Mouse (Mus musculus): ENCODE data around the gene Tcf23. TPM values are rescaled to one million over a fixed set of nuclear protein-coding genes. Genes with fewer than 3 reads are reported as not detected.

Gene Tcf23
- polyA plus RNA-seq (2016; fragmentation: Nextera tagmentation; extraction: Ambion mirVana), result 0.11 and 0.17 TPM in 2 replicates

- no peaks in the 10 kb centered on the region for H3K4me1 ChIP-seq
- H3K36me3 ChIP-seq, result no peaks in the 10 kb centered on the region
- WGBS, result 62% methylated on average over 8 of the region's 8 CpGs
- no peak within 1 kb of the TSS for H3K4me3 ChIP-seq
- DNase-seq (ENCODE audit: low spot score), result no peak
- no peak within 1 kb of the TSS for H3K27ac ChIP-seq
- no peaks in the 10 kb centered on the region for H3K9me3 ChIP-seq
- H3K27me3 ChIP-seq (ENCODE audit: insufficient read depth, poor library complexity, severe bottlenecking), result peaks cover 42% of the 10 kb centered on the region; the same call in 1 of the 2 replicates
These were observed at the start of gene Tcf23 for GRCm38 (mm10) chr5:30968416-30968815. Gene Tcf23 (plus strand): TSS chr5:30968662.

- H3K27ac ChIP-seq, result no peak overlapping the region
- peaks cover 80% of the 10 kb centered on the region for H3K4me1 ChIP-seq
- H3K4me3 ChIP-seq, result no peak overlapping the region
- 81% methylated on average over 8 of the region's 8 CpGs for WGBS
- H3K27me3 ChIP-seq (ENCODE audit: insufficient read depth, poor library complexity, severe bottlenecking), result no peaks in the 10 kb centered on the region
- no peaks in the 10 kb centered on the region for H3K9me3 ChIP-seq
- DNase-seq (ENCODE audit: low spot score), result no peak
- peaks cover 42% of the 10 kb centered on the region for H3K36me3 ChIP-seq
These were observed 49.8 kb upstream of the Tcf23 start for GRCm38 (mm10) chr5:30918691-30919090.

GRCm38 (mm10) chr5:30919831-30920614 lies 48.4 kb upstream of the Tcf23 start:
- DNase-seq (ENCODE audit: low spot score), result no peak
- peaks cover 73% of the 10 kb centered on the region for H3K4me1 ChIP-seq
- no peak overlapping the region for H3K4me3 ChIP-seq
- H3K27me3 ChIP-seq (ENCODE audit: insufficient read depth, poor library complexity, severe bottlenecking), result peaks cover 7% of the 10 kb centered on the region; the same call in 1 of the 2 replicates
- no peaks in the 10 kb centered on the region for H3K9me3 ChIP-seq
- 0 out of 2 replicates have a peak overlapping the region, but pooled peaks have one; percentile 88 for H3K27ac ChIP-seq
- H3K36me3 ChIP-seq, result peaks cover 42% of the 10 kb centered on the region
- WGBS, result 73% methylated on average over 11 of the region's 11 CpGs

GRCm38 (mm10) chr5:30920621-30921020 lies 47.8 kb upstream of the Tcf23 start:
- Histone ChIP-seq H3K36me3 (peaks cover 42% of the 10 kb centered on the region), H3K27ac (0 out of 2 replicates have a peak overlapping the region, but pooled peaks have one; percentile 88), H3K4me1 (peaks cover 67% of the 10 kb centered on the region), H3K4me3 (peak overlapping the region; percentile 67), H3K9me3 (no peaks in the 10 kb centered on the region), H3K27me3 (ENCODE audit: insufficient read depth, poor library complexity, severe bottlenecking) (peaks cover 8% of the 10 kb centered on the region; the same call in 1 of the 2 replicates)
- DNase-seq (ENCODE audit: low spot score), result no peak
- 65% methylated on average over 19 of the region's 19 CpGs for WGBS

GRCm38 (mm10) chr5:30921256-30922033 lies 47.0 kb upstream of the Tcf23 start, which contains the start of gene Khk:
Gene Khk (plus strand): TSS chr5:30921431.
- no peaks in the 10 kb centered on the region for H3K9me3 ChIP-seq
- peaks cover 8% of the 10 kb centered on the region; the same call in 1 of the 2 replicates for H3K27me3 ChIP-seq (ENCODE audit: insufficient read depth, poor library complexity, severe bottlenecking)
- WGBS, result 1% methylated on average over 39 of the region's 40 CpGs
- peaks cover 42% of the 10 kb centered on the region for H3K36me3 ChIP-seq
- H3K4me3 ChIP-seq, result peak within 1 kb of the TSS; percentile 67
- H3K4me1 ChIP-seq, result peaks cover 59% of the 10 kb centered on the region
- peak within 1 kb of the TSS; percentile 88 for H3K27ac ChIP-seq
- peak; percentile 95 for DNase-seq (ENCODE audit: low spot score)

GRCm38 (mm10) chr5:30922581-30923041 lies 45.9 kb upstream of the Tcf23 start:
- Histone ChIP-seq H3K9me3 (no peaks in the 10 kb centered on the region), H3K36me3 (peaks cover 34% of the 10 kb centered on the region), H3K27me3 (ENCODE audit: insufficient read depth, poor library complexity, severe bottlenecking) (peaks cover 8% of the 10 kb centered on the region; the same call in 1 of the 2 replicates), H3K4me3 (peak overlapping the region; percentile 67), H3K4me1 (peaks cover 48% of the 10 kb centered on the region), H3K27ac (peak overlapping the region; percentile 88; the same call in 1 of the 2 replicates)
- 36% methylated on average over 10 of the region's 10 CpGs for WGBS
- no peak for DNase-seq (ENCODE audit: low spot score)

- peaks cover 8% of the 10 kb centered on the region; the same call in 1 of the 2 replicates for H3K27me3 ChIP-seq (ENCODE audit: insufficient read depth, poor library complexity, severe bottlenecking)
- DNase-seq (ENCODE audit: low spot score), result no peak
- H3K9me3 ChIP-seq, result no peaks in the 10 kb centered on the region
- peaks cover 29% of the 10 kb centered on the region for H3K36me3 ChIP-seq
- H3K4me3 ChIP-seq, result peak overlapping the region; percentile 67; the same call in 1 of the 2 replicates
- peaks cover 43% of the 10 kb centered on the region for H3K4me1 ChIP-seq
- peak overlapping the region; percentile 88; the same call in 1 of the 2 replicates for H3K27ac ChIP-seq
- WGBS, result 76% methylated on average over 6 of the region's 6 CpGs
These were observed 45.3 kb upstream of the Tcf23 start for GRCm38 (mm10) chr5:30923119-30923518.

- H3K4me3 ChIP-seq, result no peak overlapping the region
- H3K27me3 ChIP-seq (ENCODE audit: insufficient read depth, poor library complexity, severe bottlenecking), result peaks cover 8% of the 10 kb centered on the region; the same call in 1 of the 2 replicates
- no peak for DNase-seq (ENCODE audit: low spot score)
- H3K9me3 ChIP-seq, result no peaks in the 10 kb centered on the region
- peaks cover 14% of the 10 kb centered on the region for H3K36me3 ChIP-seq
- no peak overlapping the region for H3K27ac ChIP-seq
- WGBS, result 77% methylated on average over 8 of the region's 8 CpGs
- peaks cover 36% of the 10 kb centered on the region for H3K4me1 ChIP-seq
These were observed 43.8 kb upstream of the Tcf23 start for GRCm38 (mm10) chr5:30924614-30925013.

- Histone ChIP-seq H3K36me3 (peaks cover 8% of the 10 kb centered on the region), H3K27me3 (ENCODE audit: insufficient read depth, poor library complexity, severe bottlenecking) (peaks cover 8% of the 10 kb centered on the region; the same call in 1 of the 2 replicates), H3K4me1 (peaks cover 37% of the 10 kb centered on the region), H3K9me3 (no peaks in the 10 kb centered on the region), H3K27ac (no peak overlapping the region), H3K4me3 (no peak overlapping the region)
- WGBS, result 84% methylated on average over 5 of the region's 5 CpGs
- no peak for DNase-seq (ENCODE audit: low spot score)
These were observed 43.2 kb upstream of the Tcf23 start for GRCm38 (mm10) chr5:30925217-30925616.

GRCm38 (mm10) chr5:30926073-30926472 lies 42.4 kb upstream of the Tcf23 start:
- WGBS, result 86% methylated on average over 2 of the region's 2 CpGs
- peaks cover 32% of the 10 kb centered on the region for H3K4me1 ChIP-seq

GRCm38 (mm10) chr5:30927945-30928529 lies 40.4 kb upstream of the Tcf23 start:
- H3K4me3 ChIP-seq, result peak overlapping the region; percentile 42
- no peaks in the 10 kb centered on the region for H3K9me3 ChIP-seq
- no peak overlapping the region for H3K27ac ChIP-seq
- DNase-seq (ENCODE audit: low spot score), result no peak
- WGBS, result 34% methylated on average over 7 of the region's 7 CpGs
- H3K36me3 ChIP-seq, result no peaks in the 10 kb centered on the region
- peaks cover 13% of the 10 kb centered on the region for H3K4me1 ChIP-seq
- H3K27me3 ChIP-seq (ENCODE audit: insufficient read depth, poor library complexity, severe bottlenecking), result peaks cover 8% of the 10 kb centered on the region; the same call in 1 of the 2 replicates

More at GRCm38 (mm10) chr5:30926073-30926472, 42.4 kb upstream of the Tcf23 start:
- Histone ChIP-seq H3K4me3 (no peak overlapping the region), H3K36me3 (no peaks in the 10 kb centered on the region), H3K9me3 (no peaks in the 10 kb centered on the region), H3K27me3 (ENCODE audit: insufficient read depth, poor library complexity, severe bottlenecking) (peaks cover 8% of the 10 kb centered on the region; the same call in 1 of the 2 replicates), H3K27ac (no peak overlapping the region)
- no peak for DNase-seq (ENCODE audit: low spot score)

- H3K4me1 ChIP-seq, result peaks cover 5% of the 10 kb centered on the region; the same call in 1 of the 2 replicates
- DNase-seq (ENCODE audit: low spot score), result no peak
- no peak overlapping the region for H3K4me3 ChIP-seq
- H3K27ac ChIP-seq, result no peak overlapping the region
- H3K9me3 ChIP-seq, result no peaks in the 10 kb centered on the region
- 51% methylated on average over 4 of the region's 4 CpGs for WGBS
- no peaks in the 10 kb centered on the region; the same call in 1 of the 2 replicates for H3K27me3 ChIP-seq (ENCODE audit: insufficient read depth, poor library complexity, severe bottlenecking)
- no peaks in the 10 kb centered on the region for H3K36me3 ChIP-seq
These were observed 38.3 kb upstream of the Tcf23 start for GRCm38 (mm10) chr5:30930121-30930520.

Measured in heart, embryonic 10.5 days (tissue).